ENCODE assay signal across 10 mouse cellular contexts in genomic region chr5:131643176-131644174, GRCm38 (mm10).
A peak's percentile ranks its signal among the peaks of the same experiment; 100 is the strongest.
DNase-seq lines count a peak whose midpoint lies in the region; ATAC-seq and TF ChIP-seq lines count a peak whose summit lies in the region.
"Had no signal": no experiment of that assay in that cellular context is flagged by ENCODE, and none has a peak within 500 bp of the region (broad histone marks: within the 10 kb centered on the region; RNA-seq: fewer than 3 reads in every experiment).

No protein-coding gene starts in this region.

- no peaks in the 10 kb centered on the region for H3K9me3 ChIP-seq in embryonic facial prominence, embryonic 12.5 days
- H3K9me3 ChIP-seq in heart, postnatal 0 days (replicated peaks; ENCODE audit: control insufficient read depth, low read length), result no peaks in the 10 kb centered on the region
- H3K9me3 ChIP-seq in midbrain, embryonic 12.5 days, result no peaks in the 10 kb centered on the region

- H3K4me3 ChIP-seq in embryonic facial prominence, embryonic 12.5 days, result no peak overlapping the region
- H3K4me3 ChIP-seq in heart, postnatal 0 days (ENCODE audit: low read depth, low read length), result no peak overlapping the region
- no peak overlapping the region for H3K4me3 ChIP-seq in midbrain, embryonic 12.5 days
- H3K4me3 ChIP-seq: erythroblast, embryonic 14.5 days; myocyte had no signal

- no peak for DNase-seq in heart, postnatal 0 days (ENCODE audit: low spot score)
- peak; percentile 50 to 66 for DNase-seq in layer of hippocampus, adult 18-20 months (ENCODE audit: low spot score in 2 of 2)
- DNase-seq in ovary, adult 18-20 months (ENCODE audit: low spot score), result no peak
- no peak for DNase-seq in gastrocnemius, adult 18-20 months (ENCODE audit: low spot score)

- H3K36me3 ChIP-seq in embryonic facial prominence, embryonic 12.5 days, result no peaks in the 10 kb centered on the region
- H3K36me3 ChIP-seq in heart, postnatal 0 days (replicated peaks; ENCODE audit: control insufficient read depth, insufficient read depth, low read length), result no peaks in the 10 kb centered on the region
- no peaks in the 10 kb centered on the region for H3K36me3 ChIP-seq in midbrain, embryonic 12.5 days

- peaks cover 3% of the 10 kb centered on the region; the same call in 1 of the 2 replicates for H3K27me3 ChIP-seq in embryonic facial prominence, embryonic 12.5 days
- H3K27me3 ChIP-seq in heart, postnatal 0 days (ENCODE audit: control insufficient read depth, insufficient read depth, low read length), result no peaks in the 10 kb centered on the region
- H3K27me3 ChIP-seq in midbrain, embryonic 12.5 days, result peaks cover 67% of the 10 kb centered on the region

- TF ChIP-seq EP300 in heart, postnatal 0 days (IDR thresholded peaks at IDR 0.05; ENCODE audit: low read depth), result no peak

- no peak for TF ChIP-seq CTCF in heart, postnatal 0 days (IDR thresholded peaks at IDR 0.05; ENCODE audit: low read depth)

- WGBS in embryonic facial prominence, embryonic 12.5 days, result 42% methylated on average over 23 of the region's 23 CpGs
- WGBS in heart, postnatal 0 days, result 74% methylated on average over 23 of the region's 23 CpGs
- WGBS in midbrain, embryonic 12.5 days, result 20% methylated on average over 23 of the region's 23 CpGs

- no peak overlapping the region for H3K9ac ChIP-seq in embryonic facial prominence, embryonic 12.5 days
- H3K9ac ChIP-seq in heart, postnatal 0 days (replicated peaks; ENCODE audit: low read depth, low read length), result no peak overlapping the region
- no peak overlapping the region for H3K9ac ChIP-seq in midbrain, embryonic 12.5 days (replicated peaks)

- 0 out of 2 replicates have a peak, but pooled peaks have one; percentile 31 for ATAC-seq in cerebellum, adult (ENCODE audit: insufficient number of reproducible peaks, low FRiP score, low TSS enrichment)
- peak; percentile 54 for ATAC-seq in embryonic facial prominence, embryonic 12.5 days (ENCODE audit: insufficient number of reproducible peaks, insufficient read depth, low FRiP score, low TSS enrichment)
- ATAC-seq in heart, postnatal 0 days (ENCODE audit: insufficient read depth, low read depth), result 0 out of 2 replicates have a peak, but pooled peaks have one; percentile 9
- peak; percentile 41; the same call in 1 of the 2 replicates for ATAC-seq in midbrain, embryonic 12.5 days (ENCODE audit: low FRiP score, low read depth)
- no peak for ATAC-seq in CD4-positive, CD25-positive, alpha-beta regulatory T cell, adult 4 months

- no peak overlapping the region for H3K4me2 ChIP-seq in embryonic facial prominence, embryonic 12.5 days (replicated peaks)
- no peak overlapping the region for H3K4me2 ChIP-seq in heart, postnatal 0 days (ENCODE audit: low read depth, low read length)
- peak overlapping the region; percentile 34 for H3K4me2 ChIP-seq in midbrain, embryonic 12.5 days (replicated peaks)

- H3K4me1 ChIP-seq in embryonic facial prominence, embryonic 12.5 days, result peaks cover 45% of the 10 kb centered on the region
- peaks cover 21% of the 10 kb centered on the region; the same call in 1 of the 2 replicates for H3K4me1 ChIP-seq in heart, postnatal 0 days (ENCODE audit: control insufficient read depth, insufficient read depth)
- peaks cover 71% of the 10 kb centered on the region for H3K4me1 ChIP-seq in midbrain, embryonic 12.5 days

- no peak overlapping the region for H3K27ac ChIP-seq in embryonic facial prominence, embryonic 12.5 days
- no peak overlapping the region for H3K27ac ChIP-seq in heart, postnatal 0 days (ENCODE audit: low read depth)
- H3K27ac ChIP-seq in midbrain, embryonic 12.5 days (replicated peaks), result peak overlapping the region; percentile 72

Comparison
In these comparisons a context has a peak if more than half of its experiments do, and no peak if none do; other contexts are left out.
1. DNase-seq: peak in layer of hippocampus, adult 18-20 months (2 of 2); none in heart, postnatal 0 days (single experiment), ovary, adult 18-20 months (single experiment) and gastrocnemius, adult 18-20 months (single experiment).